Mouse (Mus musculus): ENCODE measurements at regions not wholly inside any gene's neighbourhood (a gene's known extent, or its start where the extent isn't known, plus 50 kb on each side); places are given as distances from the start of the nearest gene placed in this dataset.

DNA sequence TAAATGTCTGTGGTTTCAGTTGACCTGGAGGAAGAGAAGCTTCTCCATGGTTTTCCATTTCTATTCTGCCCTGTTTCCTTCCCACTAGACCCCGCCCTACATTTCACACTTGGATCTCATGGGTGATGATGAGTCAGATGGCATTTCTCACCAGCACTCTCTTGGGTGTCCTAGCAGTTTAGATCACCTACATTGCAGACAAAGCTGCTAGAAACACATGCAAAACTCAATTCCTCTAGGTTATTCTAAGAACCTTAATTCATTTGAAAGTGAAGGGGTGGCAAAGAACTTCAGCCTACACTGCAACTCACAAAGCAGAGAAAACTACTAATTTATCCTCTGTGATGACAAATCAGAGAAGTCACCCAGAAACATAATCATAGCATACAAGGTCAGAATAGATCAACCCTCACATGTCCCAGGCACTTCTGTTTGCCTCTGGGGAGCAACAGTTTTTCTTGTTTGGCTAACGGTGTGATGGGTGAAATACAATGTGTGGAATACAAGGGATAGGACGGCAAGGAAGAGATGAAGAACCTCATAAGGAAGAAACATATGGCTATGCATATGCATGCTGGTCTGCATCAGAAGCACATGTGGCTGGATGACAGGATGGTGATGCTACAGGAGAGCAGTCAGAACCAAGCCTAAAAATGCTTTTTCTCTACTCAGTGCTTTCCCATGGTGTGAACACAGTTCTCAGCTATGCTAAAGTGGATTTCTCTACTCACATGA lies 990.7 kb upstream of the Kif18a start:
- intact Hi-C loops (cut with DNase I): loop anchor here (5.0 to 10.0 kb wide), 4 partner anchors 258 to 1325 kb away; no protein-coding TSS in a partner anchor
- H3K27ac ChIP-seq: peak overlapping the region; percentile 72; the same call in 1 of the 2 replicates
- TF ChIP-seq CTCF (IDR thresholded peaks at IDR 0.05): no peak
- no peak overlapping the region for H3K4me3 ChIP-seq
- peak in 1 of 2 experiments; percentile 35 for DNase-seq (ENCODE audit: extremely low spot score in 1 of 2, low spot score in 2 of 2)

DNA sequence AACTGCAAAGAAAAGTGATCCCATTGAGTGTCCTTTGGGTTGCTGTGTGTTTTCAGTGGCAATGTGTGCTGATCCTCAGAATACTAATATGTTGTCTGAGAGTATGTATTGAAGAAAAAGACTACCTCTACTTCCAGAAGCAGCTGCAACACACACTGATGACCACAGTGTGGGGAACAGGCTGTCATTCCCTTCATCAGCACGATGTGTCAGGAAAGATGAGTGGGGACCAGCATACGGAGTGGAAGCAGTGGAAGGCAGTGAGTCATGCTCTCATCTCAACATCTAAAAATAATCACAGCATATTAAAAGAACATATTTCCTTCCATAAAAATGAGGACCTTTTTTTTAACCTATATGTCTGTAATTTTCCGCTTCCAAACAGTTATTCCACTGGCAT lies 977.8 kb upstream of the Kif18a start:
- H3K27ac ChIP-seq: 0 out of 2 replicates have a peak overlapping the region, but pooled peaks have one; percentile 40
- TF ChIP-seq CTCF (IDR thresholded peaks at IDR 0.05): no peak; the same call in 1 of the 2 replicates
- peak in 1 of 2 experiments; percentile 19 for DNase-seq (ENCODE audit: extremely low spot score in 1 of 2, low spot score in 2 of 2)
- no peak overlapping the region for H3K4me3 ChIP-seq
- intact Hi-C loops (cut with DNase I): loop anchor here (5.0 to 10.0 kb wide), 3 partner anchors 270 to 1375 kb away; no protein-coding TSS in a partner anchor
